Mouse (Mus musculus) MEL (cell line): ENCODE results near the gene Neurl2.

Source experiments
- CTCF ChIP-seq, 3 experiments: IDR thresholded peaks in 2 of 3; conservative IDR thresholded peaks in 1 of 3; 2 replicates each; pipeline ENCODE4 v1.5.1; 2011 to 2012; ENCODE audit warnings: low read length in 3 of 3, low read depth in 2 of 3, mild to moderate bottlenecking in 2 of 3, improper control_type of control experiment in 1 of 3, inconsistent platforms in 1 of 3, mixed read lengths in 1 of 3, moderate library complexity in 1 of 3; ENCODE audit not compliant: control insufficient read depth in 1 of 3, insufficient read depth in 1 of 3, poor library complexity in 1 of 3, severe bottlenecking in 1 of 3
- POLR2A ChIP-seq, 2 experiments: IDR thresholded peaks; 2 replicates each; pipeline ENCODE4 v1.6.1; 2011 to 2012; ENCODE audit warnings: low read length in 2 of 2, mild to moderate bottlenecking in 2 of 2, control low read depth in 1 of 2, improper control_type of control experiment in 1 of 2, low read depth in 1 of 2, moderate library complexity in 1 of 2; ENCODE audit not compliant: control insufficient read depth in 1 of 2, insufficient read depth in 1 of 2, poor library complexity in 1 of 2
- ZKSCAN1 ChIP-seq: IDR thresholded peaks from 2 replicates; pipeline ENCODE4 v1.6.1; 2012; ENCODE audit warnings: low read depth, mild to moderate bottlenecking, inconsistent platforms, low read length, improper control_type of control experiment, moderate library complexity
- ZMIZ1 ChIP-seq: IDR thresholded peaks from 2 replicates; pipeline ENCODE4 v1.6.1; 2012; ENCODE audit warnings: low read depth, mild to moderate bottlenecking, inconsistent platforms, low read length, improper control_type of control experiment, moderate library complexity
- ZNF384 ChIP-seq: IDR thresholded peaks from 2 replicates; pipeline ENCODE4 v1.6.1; 2012; ENCODE audit warnings: low read depth, mild to moderate bottlenecking, inconsistent platforms, low read length, improper control_type of control experiment

DNA sequence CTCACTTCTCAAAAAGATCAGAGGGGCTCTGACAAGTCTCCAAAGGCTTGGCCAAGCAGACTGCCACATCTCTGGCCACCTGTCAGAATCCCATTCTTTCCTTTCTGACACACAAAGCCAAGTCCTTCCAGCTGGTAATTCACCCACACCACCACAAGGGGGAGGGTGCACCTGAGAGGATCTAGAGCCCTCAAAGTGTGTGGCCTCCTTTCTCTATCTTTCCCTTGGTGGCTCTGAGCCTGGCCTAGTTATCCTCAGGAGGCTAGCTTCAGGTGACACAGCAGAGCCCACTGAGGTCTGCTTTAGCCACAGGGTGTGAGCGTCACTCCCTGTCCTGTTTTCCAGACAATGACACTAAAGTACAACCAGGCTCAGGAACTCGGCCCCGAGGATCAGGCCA lies 40.0 kb downstream of the Neurl2 start:
- TF ChIP-seq ZKSCAN1 (0 out of 2 replicates have a peak, but pooled peaks have one; percentile 20), CTCF (IDR thresholded peaks at IDR 0.05 in 2 of 3, conservative IDR thresholded peaks at IDR 0.05 in 1 of 3; ENCODE audit: control insufficient read depth in 1 of 3, insufficient read depth in 1 of 3, low read depth in 2 of 3, low read length in 3 of 3, poor library complexity in 1 of 3, severe bottlenecking in 1 of 3) (peak; percentile 61 to 93 (median 77)), ZNF384 (no peak), POLR2A (IDR thresholded peaks at IDR 0.05; ENCODE audit: control insufficient read depth in 1 of 2, insufficient read depth in 1 of 2, low read depth in 1 of 2, low read length in 2 of 2, poor library complexity in 1 of 2) (no peak), ZMIZ1 (0 out of 2 replicates have a peak, but pooled peaks have one; percentile 28)
